Mouse (Mus musculus): ENCODE data around the gene Cldn34b1. TPM values are rescaled to one million over a fixed set of nuclear protein-coding genes. Genes with fewer than 3 reads are reported as not detected.
"Not testable (repeated sequence)": the region's sequence is repeated elsewhere in the genome, so short reads cannot be mapped to it uniquely, and the experiment has no call there.

Cldn34b1 gene
- total RNA-seq (2012; rRNA removed) (not detected in 2 replicates), polyA plus RNA-seq (2012; ENCODE audit: insufficient read depth in 1 of 2, insufficient read length in 2 of 2, low read depth in 1 of 2, low replicate concordance in 2 of 2, missing spikeins in 1 of 2) (not detected)

GRCm38 (mm10) chrX:154890167-154890566 lies at the start of gene Cldn34b1:
Gene Cldn34b1 (minus strand): TSS chrX:154890267.
- not testable (repeated sequence) for DNase-seq (ENCODE audit: low read depth, low spot score); H3K9ac ChIP-seq (ENCODE audit: control insufficient read depth, low read depth, low read length, poor library complexity, severe bottlenecking); H3K27me3 ChIP-seq (ENCODE audit: control insufficient read depth in 1 of 2, insufficient read depth in 2 of 2, low read length in 2 of 2)

GRCm38 (mm10) chrX:154935887-154936286 lies 45.8 kb upstream of the Cldn34b1 start, which contains the start of gene Magea6:
Gene Magea6 (minus strand): TSS chrX:154935987.
- H3K27ac ChIP-seq (ENCODE audit: control insufficient read depth, low read depth, low read length); DNase-seq (ENCODE audit: low read depth, low spot score); H3K27me3 ChIP-seq (ENCODE audit: control insufficient read depth in 1 of 2, insufficient read depth in 2 of 2, low read length in 2 of 2); H3K79me2 ChIP-seq (ENCODE audit: control insufficient read depth, insufficient read depth, low read length, poor library complexity); H3K9ac ChIP-seq (ENCODE audit: control insufficient read depth, low read depth, low read length, poor library complexity, severe bottlenecking); H3K4me3 ChIP-seq (ENCODE audit: control insufficient read depth in 1 of 2, insufficient read depth in 1 of 2, low read depth in 2 of 2, low read length in 2 of 2); H3K9me3 ChIP-seq (replicated peaks; ENCODE audit: insufficient read depth, low read length); H3K36me3 ChIP-seq (ENCODE audit: control insufficient read depth in 1 of 2, insufficient read depth in 2 of 2, low read length in 2 of 2); H3K4me1 ChIP-seq (ENCODE audit: control insufficient read depth in 1 of 2, insufficient read depth in 2 of 2, low read length in 2 of 2): not testable (repeated sequence)

More at GRCm38 (mm10) chrX:154890167-154890566, at the start of gene Cldn34b1:
- H3K4me1 ChIP-seq (ENCODE audit: control insufficient read depth in 1 of 2, insufficient read depth in 2 of 2, low read length in 2 of 2); H3K4me3 ChIP-seq (ENCODE audit: control insufficient read depth in 1 of 2, insufficient read depth in 1 of 2, low read depth in 2 of 2, low read length in 2 of 2); H3K9me3 ChIP-seq (replicated peaks; ENCODE audit: insufficient read depth, low read length); H3K27ac ChIP-seq (ENCODE audit: control insufficient read depth, low read depth, low read length); H3K36me3 ChIP-seq (ENCODE audit: control insufficient read depth in 1 of 2, insufficient read depth in 2 of 2, low read length in 2 of 2); H3K79me2 ChIP-seq (ENCODE audit: control insufficient read depth, insufficient read depth, low read length, poor library complexity): not testable (repeated sequence)

Other genes starting within 250 kb of the Cldn34b1 start
- gene Magea6, start 45.7 kb upstream of the Cldn34b1 start, total RNA-seq (2012; rRNA removed), result not detected in 2 replicates
- not detected for gene Magea6, start 45.7 kb upstream of the Cldn34b1 start, polyA plus RNA-seq (2012; ENCODE audit: insufficient read depth in 1 of 2, insufficient read length in 2 of 2, low read depth in 1 of 2, low replicate concordance in 2 of 2, missing spikeins in 1 of 2)
- gene Magea3, start 59.2 kb upstream of the Cldn34b1 start, total RNA-seq (2012; rRNA removed), result not detected in 2 replicates
- gene Magea3, start 59.2 kb upstream of the Cldn34b1 start, polyA plus RNA-seq (2012; ENCODE audit: insufficient read depth in 1 of 2, insufficient read length in 2 of 2, low read depth in 1 of 2, low replicate concordance in 2 of 2, missing spikeins in 1 of 2), result not detected
- gene Magea8, start 105.6 kb upstream of the Cldn34b1 start, total RNA-seq (2012; rRNA removed), result not detected in 2 replicates
- not detected for gene Magea8, start 105.6 kb upstream of the Cldn34b1 start, polyA plus RNA-seq (2012; ENCODE audit: insufficient read depth in 1 of 2, insufficient read length in 2 of 2, low read depth in 1 of 2, low replicate concordance in 2 of 2, missing spikeins in 1 of 2)
- gene Magea5, start 172.9 kb upstream of the Cldn34b1 start, total RNA-seq (2012; rRNA removed), result not detected in 2 replicates
- not detected for gene Magea5, start 172.9 kb upstream of the Cldn34b1 start, polyA plus RNA-seq (2012; ENCODE audit: insufficient read depth in 1 of 2, insufficient read length in 2 of 2, low read depth in 1 of 2, low replicate concordance in 2 of 2, missing spikeins in 1 of 2)
- gene Magea1, start 199.5 kb upstream of the Cldn34b1 start, total RNA-seq (2012; rRNA removed), result not detected in 2 replicates
- not detected for gene Magea1, start 199.5 kb upstream of the Cldn34b1 start, polyA plus RNA-seq (2012; ENCODE audit: insufficient read depth in 1 of 2, insufficient read length in 2 of 2, low read depth in 1 of 2, low replicate concordance in 2 of 2, missing spikeins in 1 of 2)
- gene Magea2, start 203.4 kb upstream of the Cldn34b1 start, total RNA-seq (2012; rRNA removed), result not detected in 2 replicates
- not detected for gene Magea2, start 203.4 kb upstream of the Cldn34b1 start, polyA plus RNA-seq (2012; ENCODE audit: insufficient read depth in 1 of 2, insufficient read length in 2 of 2, low read depth in 1 of 2, low replicate concordance in 2 of 2, missing spikeins in 1 of 2)
- not detected in 2 replicates for gene Cldn34b2, start 238.1 kb upstream of the Cldn34b1 start, total RNA-seq (2012; rRNA removed)
- not detected for gene Cldn34b2, start 238.1 kb upstream of the Cldn34b1 start, polyA plus RNA-seq (2012; ENCODE audit: insufficient read depth in 1 of 2, insufficient read length in 2 of 2, low read depth in 1 of 2, low replicate concordance in 2 of 2, missing spikeins in 1 of 2)

Measured in MEL (cell line).